Mouse (Mus musculus): ENCODE data around the gene Spata1. TPM values are rescaled to one million over a fixed set of nuclear protein-coding genes. Genes with fewer than 3 reads are reported as not detected.

Gene Spata1
- total and polyA plus RNA-seq, 2 experiments from 2014 or later, result 1.4 to 3.2 TPM

- 61% methylated on average over 7 of the region's 7 CpGs for WGBS
- Histone ChIP-seq H3K4me2 (ENCODE audit: low read depth, low read length) (no peak overlapping the region), H3K4me1 (ENCODE audit: insufficient read depth, low read length) (no peaks in the 10 kb centered on the region), H3K9me3 (ENCODE audit: low read length) (no peaks in the 10 kb centered on the region), H3K4me3 (ENCODE audit: low read length) (no peak overlapping the region), H3K27ac (no peak overlapping the region), H3K36me3 (ENCODE audit: insufficient read depth, low read length) (peaks cover 18% of the 10 kb centered on the region), H3K9ac (replicated peaks; ENCODE audit: low read length) (no peak overlapping the region), H3K27me3 (ENCODE audit: insufficient read depth, low read length) (no peaks in the 10 kb centered on the region)
- no peak for TF ChIP-seq CTCF (IDR thresholded peaks at IDR 0.05; ENCODE audit: low read depth)
- ATAC-seq (0 out of 2 replicates have a peak, but pooled peaks have one; percentile 22), DNase-seq (ENCODE audit: low spot score) (no peak)
These were observed 73.7 kb downstream of the Spata1 start for GRCm38 (mm10) chr3:146425902-146426301.

GRCm38 (mm10) chr3:146424306-146424900 is 75.2 kb downstream of the Spata1 start:
- no peaks in the 10 kb centered on the region for H3K9me3 ChIP-seq (ENCODE audit: low read length)
- no peaks in the 10 kb centered on the region for H3K27me3 ChIP-seq (ENCODE audit: insufficient read depth, low read length)
- H3K36me3 ChIP-seq (ENCODE audit: insufficient read depth, low read length), result peaks cover 31% of the 10 kb centered on the region
- DNase-seq (ENCODE audit: low spot score), result no peak
- no peak overlapping the region for H3K27ac ChIP-seq
- H3K4me1 ChIP-seq (ENCODE audit: insufficient read depth, low read length), result no peaks in the 10 kb centered on the region
- no peak overlapping the region for H3K4me2 ChIP-seq (ENCODE audit: low read depth, low read length)
- WGBS, result 54% methylated on average over 7 of the region's 7 CpGs
- no peak overlapping the region for H3K9ac ChIP-seq (replicated peaks; ENCODE audit: low read length)
- TF ChIP-seq CTCF (IDR thresholded peaks at IDR 0.05; ENCODE audit: low read depth), result no peak
- no peak; the same call in 1 of the 2 replicates for ATAC-seq
- H3K4me3 ChIP-seq (ENCODE audit: low read length), result no peak overlapping the region

GRCm38 (mm10) chr3:146423710-146424109 is 75.8 kb downstream of the Spata1 start:
- H3K4me1 ChIP-seq (ENCODE audit: insufficient read depth, low read length), result no peaks in the 10 kb centered on the region
- ATAC-seq (no peak), DNase-seq (ENCODE audit: low spot score) (no peak)
- TF ChIP-seq CTCF (IDR thresholded peaks at IDR 0.05; ENCODE audit: low read depth), result peak; percentile 44
- H3K4me2 ChIP-seq (ENCODE audit: low read depth, low read length), result no peak overlapping the region
- no peak overlapping the region for H3K4me3 ChIP-seq (ENCODE audit: low read length)
- H3K27me3 ChIP-seq (ENCODE audit: insufficient read depth, low read length), result no peaks in the 10 kb centered on the region
- H3K9me3 ChIP-seq (ENCODE audit: low read length), result no peaks in the 10 kb centered on the region
- H3K36me3 ChIP-seq (ENCODE audit: insufficient read depth, low read length), result peaks cover 38% of the 10 kb centered on the region
- 79% methylated on average over 7 of the region's 7 CpGs for WGBS
- H3K27ac ChIP-seq, result no peak overlapping the region
- no peak overlapping the region for H3K9ac ChIP-seq (replicated peaks; ENCODE audit: low read length)

GRCm38 (mm10) chr3:146421787-146422186 is 77.8 kb downstream of the Spata1 start:
- Histone ChIP-seq H3K4me3 (ENCODE audit: low read length) (no peak overlapping the region), H3K4me2 (ENCODE audit: low read depth, low read length) (no peak overlapping the region), H3K36me3 (ENCODE audit: insufficient read depth, low read length) (peaks cover 25% of the 10 kb centered on the region), H3K27ac (no peak overlapping the region), H3K27me3 (ENCODE audit: insufficient read depth, low read length) (no peaks in the 10 kb centered on the region), H3K4me1 (ENCODE audit: insufficient read depth, low read length) (no peaks in the 10 kb centered on the region), H3K9me3 (ENCODE audit: low read length) (no peaks in the 10 kb centered on the region), H3K9ac (replicated peaks; ENCODE audit: low read length) (no peak overlapping the region)
- 70% methylated on average over 8 of the region's 8 CpGs for WGBS
- no peak for DNase-seq (ENCODE audit: low spot score)
- no peak for ATAC-seq
- no peak for TF ChIP-seq CTCF (IDR thresholded peaks at IDR 0.05; ENCODE audit: low read depth)

GRCm38 (mm10) chr3:146419992-146420537 is 79.5 kb downstream of the Spata1 start:
- WGBS, result 88% methylated on average over 15 of the region's 15 CpGs
- no peak for DNase-seq (ENCODE audit: low spot score)
- no peaks in the 10 kb centered on the region for H3K9me3 ChIP-seq (ENCODE audit: low read length)

GRCm38 (mm10) chr3:146419534-146419933 is 80.0 kb downstream of the Spata1 start:
- no peak for ATAC-seq
- Histone ChIP-seq H3K4me1 (ENCODE audit: insufficient read depth, low read length) (no peaks in the 10 kb centered on the region), H3K4me3 (ENCODE audit: low read length) (no peak overlapping the region), H3K27me3 (ENCODE audit: insufficient read depth, low read length) (no peaks in the 10 kb centered on the region), H3K4me2 (ENCODE audit: low read depth, low read length) (no peak overlapping the region), H3K9me3 (ENCODE audit: low read length) (no peaks in the 10 kb centered on the region), H3K9ac (replicated peaks; ENCODE audit: low read length) (no peak overlapping the region), H3K36me3 (ENCODE audit: insufficient read depth, low read length) (peaks cover 25% of the 10 kb centered on the region), H3K27ac (no peak overlapping the region)
- no peak for TF ChIP-seq CTCF (IDR thresholded peaks at IDR 0.05; ENCODE audit: low read depth)
- WGBS, result 81% methylated on average over 9 of the region's 9 CpGs
- no peak for DNase-seq (ENCODE audit: low spot score)

More at GRCm38 (mm10) chr3:146419992-146420537, 79.5 kb downstream of the Spata1 start:
- Histone ChIP-seq H3K4me3 (ENCODE audit: low read length) (no peak overlapping the region), H3K9ac (replicated peaks; ENCODE audit: low read length) (no peak overlapping the region), H3K27ac (no peak overlapping the region), H3K27me3 (ENCODE audit: insufficient read depth, low read length) (no peaks in the 10 kb centered on the region), H3K4me2 (ENCODE audit: low read depth, low read length) (no peak overlapping the region), H3K36me3 (ENCODE audit: insufficient read depth, low read length) (peaks cover 25% of the 10 kb centered on the region), H3K4me1 (ENCODE audit: insufficient read depth, low read length) (no peaks in the 10 kb centered on the region)
- no peak for TF ChIP-seq CTCF (IDR thresholded peaks at IDR 0.05; ENCODE audit: low read depth)
- ATAC-seq, result no peak

GRCm38 (mm10) chr3:146418901-146419300 is 80.7 kb downstream of the Spata1 start:
- no peak for TF ChIP-seq CTCF (IDR thresholded peaks at IDR 0.05; ENCODE audit: low read depth)
- Histone ChIP-seq H3K27ac (no peak overlapping the region), H3K36me3 (ENCODE audit: insufficient read depth, low read length) (peaks cover 25% of the 10 kb centered on the region), H3K4me3 (ENCODE audit: low read length) (no peak overlapping the region), H3K4me1 (ENCODE audit: insufficient read depth, low read length) (no peaks in the 10 kb centered on the region), H3K27me3 (ENCODE audit: insufficient read depth, low read length) (no peaks in the 10 kb centered on the region), H3K9me3 (ENCODE audit: low read length) (no peaks in the 10 kb centered on the region), H3K9ac (replicated peaks; ENCODE audit: low read length) (no peak overlapping the region), H3K4me2 (ENCODE audit: low read depth, low read length) (no peak overlapping the region)
- ATAC-seq (no peak), DNase-seq (ENCODE audit: low spot score) (no peak)
- 93% methylated on average over 7 of the region's 7 CpGs for WGBS
